Mouse (Mus musculus): ENCODE data around the gene Phf23.
A peak's percentile ranks its signal among the peaks of the same experiment; 100 is the strongest.
"Not testable (repeated sequence)": the region's sequence is repeated elsewhere in the genome, so short reads cannot be mapped to it uniquely, and the experiment has no call there.

Phf23 gene

GRCm38 (mm10) chr11:69998567-69999491 is 3.3 kb downstream of the Phf23 start:
- DNase-seq (ENCODE audit: low read depth in 1 of 2, low spot score in 2 of 2), result no peak

GRCm38 (mm10) chr11:69999666-70000065 is 4.1 kb downstream of the Phf23 start:
- DNase-seq (ENCODE audit: low read depth in 1 of 2, low spot score in 2 of 2), result no peak

- peak; percentile 72 to 80 for DNase-seq (ENCODE audit: low read depth in 1 of 2, low spot score in 2 of 2)
Measured at GRCm38 (mm10) chr11:70000396-70000898, 4.9 kb downstream of the Phf23 start, which contains the start of gene Dvl2. Dvl2 (plus strand) TSS chr11:70000595.

GRCm38 (mm10) chr11:70001159-70001558 is 5.6 kb downstream of the Phf23 start:
- DNase-seq (ENCODE audit: low read depth in 1 of 2, low spot score in 2 of 2), result no peak

- peak in 1 of 2 experiments; percentile 43 for DNase-seq (ENCODE audit: low read depth in 1 of 2, low spot score in 2 of 2)
Measured at GRCm38 (mm10) chr11:70001865-70002264, 6.3 kb downstream of the Phf23 start.

- DNase-seq (ENCODE audit: low read depth in 1 of 2, low spot score in 2 of 2), result no peak
Measured at GRCm38 (mm10) chr11:70002471-70002870, 6.9 kb downstream of the Phf23 start.

GRCm38 (mm10) chr11:70005521-70005920 is 9.9 kb downstream of the Phf23 start:
- no peak for DNase-seq (ENCODE audit: low read depth in 1 of 2, low spot score in 2 of 2)

GRCm38 (mm10) chr11:70010033-70010432 is 14.5 kb downstream of the Phf23 start:
- no peak for DNase-seq (ENCODE audit: low read depth in 1 of 2, low spot score in 2 of 2)

GRCm38 (mm10) chr11:70010548-70010947 is 15.0 kb downstream of the Phf23 start:
- DNase-seq (ENCODE audit: low read depth in 1 of 2, low spot score in 2 of 2), result no peak

GRCm38 (mm10) chr11:70010961-70011360 is 15.4 kb downstream of the Phf23 start:
- no peak for DNase-seq (ENCODE audit: low read depth in 1 of 2, low spot score in 2 of 2)

- no peak for DNase-seq (ENCODE audit: low read depth in 1 of 2, low spot score in 2 of 2)
Measured at GRCm38 (mm10) chr11:70012931-70013330, 17.4 kb downstream of the Phf23 start.

- DNase-seq (ENCODE audit: low read depth in 1 of 2, low spot score in 2 of 2), result no peak
Measured at GRCm38 (mm10) chr11:70013408-70013807, 17.8 kb downstream of the Phf23 start.

GRCm38 (mm10) chr11:70014051-70014450 is 18.5 kb downstream of the Phf23 start:
- DNase-seq (ENCODE audit: low read depth in 1 of 2, low spot score in 2 of 2), result no peak

GRCm38 (mm10) chr11:70014880-70015558 is 19.4 kb downstream of the Phf23 start, which contains the start of gene Acadvl:
Acadvl (minus strand) TSS chr11:70015411.
- peak; percentile 52 to 65 for DNase-seq (ENCODE audit: low read depth in 1 of 2, low spot score in 2 of 2)

- DNase-seq (ENCODE audit: low read depth in 1 of 2, low spot score in 2 of 2), result no peak
Measured at GRCm38 (mm10) chr11:70015677-70016076, 20.1 kb downstream of the Phf23 start.

GRCm38 (mm10) chr11:70016177-70016576 is 20.6 kb downstream of the Phf23 start:
- DNase-seq (ENCODE audit: low read depth in 1 of 2, low spot score in 2 of 2), result not testable (repeated sequence)

GRCm38 (mm10) chr11:70016669-70017068 is 21.1 kb downstream of the Phf23 start, which contains the start of gene Dlg4:
Dlg4 (plus strand) TSS chr11:70016942.
- no peak for DNase-seq (ENCODE audit: low read depth in 1 of 2, low spot score in 2 of 2)

GRCm38 (mm10) chr11:70017199-70017767 is 21.7 kb downstream of the Phf23 start:
- no peak for DNase-seq (ENCODE audit: low read depth in 1 of 2, low spot score in 2 of 2)

GRCm38 (mm10) chr11:70018131-70018990 is 22.8 kb downstream of the Phf23 start:
- DNase-seq (ENCODE audit: low read depth in 1 of 2, low spot score in 2 of 2), result no peak

GRCm38 (mm10) chr11:70019495-70020021 is 24.0 kb downstream of the Phf23 start:
- no peak for DNase-seq (ENCODE audit: low read depth in 1 of 2, low spot score in 2 of 2)
